Mouse (Mus musculus): ENCODE measurements around the gene Jade3.
A peak's percentile ranks its signal among the peaks of the same experiment; 100 is the strongest.
"Not testable (repeated sequence)": the region's sequence is repeated elsewhere in the genome, so short reads cannot be mapped to it uniquely, and the experiment has no call there.

Gene Jade3

GRCm38 (mm10) chrX:20425140-20425838 is at the start of gene Jade3:
Gene Jade3 (plus strand): TSS chrX:20425688.
- peak; percentile 69 for DNase-seq

GRCm38 (mm10) chrX:20379347-20380014 is 46.0 kb upstream of the Jade3 start:
- no peak for DNase-seq

GRCm38 (mm10) chrX:20382260-20382659 is 43.2 kb upstream of the Jade3 start:
- DNase-seq: no peak

GRCm38 (mm10) chrX:20387006-20387405 is 38.5 kb upstream of the Jade3 start:
- DNase-seq: no peak

- not testable (repeated sequence) for DNase-seq
Observed at GRCm38 (mm10) chrX:20391964-20392363, 33.5 kb upstream of the Jade3 start.

- DNase-seq: no peak
Observed at GRCm38 (mm10) chrX:20392942-20393341, 32.5 kb upstream of the Jade3 start.

- DNase-seq: no peak
Observed at GRCm38 (mm10) chrX:20404068-20404467, 21.4 kb upstream of the Jade3 start.

- DNase-seq: no peak
Observed at GRCm38 (mm10) chrX:20406909-20407308, 18.6 kb upstream of the Jade3 start.

GRCm38 (mm10) chrX:20407676-20408075 is 17.8 kb upstream of the Jade3 start:
- no peak for DNase-seq

- DNase-seq: no peak
Observed at GRCm38 (mm10) chrX:20411382-20411781, 14.1 kb upstream of the Jade3 start.

- DNase-seq: no peak
Observed at GRCm38 (mm10) chrX:20412221-20412620, 13.3 kb upstream of the Jade3 start.

GRCm38 (mm10) chrX:20414885-20415622 is 10.4 kb upstream of the Jade3 start:
- no peak for DNase-seq

- DNase-seq: no peak
Observed at GRCm38 (mm10) chrX:20418461-20418860, 7.0 kb upstream of the Jade3 start.

- no peak for DNase-seq
Observed at GRCm38 (mm10) chrX:20419536-20419935, 6.0 kb upstream of the Jade3 start.

- DNase-seq: peak; percentile 24
Observed at GRCm38 (mm10) chrX:20425839-20426449, 456 bp downstream of the Jade3 start.

- DNase-seq: no peak
Observed at GRCm38 (mm10) chrX:20483213-20483612, 57.7 kb downstream of the Jade3 start.

- peak; percentile 1 for DNase-seq
Observed at GRCm38 (mm10) chrX:20497682-20498081, 72.2 kb downstream of the Jade3 start.

GRCm38 (mm10) chrX:20520290-20520939 is 94.9 kb downstream of the Jade3 start:
- no peak for DNase-seq

GRCm38 (mm10) chrX:20521578-20521977 is 96.1 kb downstream of the Jade3 start:
- no peak for DNase-seq

GRCm38 (mm10) chrX:20532621-20533020 is 107.1 kb downstream of the Jade3 start:
- no peak for DNase-seq

GRCm38 (mm10) chrX:20543867-20544266 is 118.4 kb downstream of the Jade3 start:
- DNase-seq: no peak

GRCm38 (mm10) chrX:20547609-20548008 is 122.1 kb downstream of the Jade3 start:
- DNase-seq: no peak
